Mouse (Mus musculus) embryo, embryonic 10 days (tissue): ENCODE measurements around the gene Scg5.

Experiments
- DNase-seq: peaks from one replicate; pipeline ENCODE4 v3.0.0-alpha.2; 2015; ENCODE audit warnings: low spot score

The Scg5 gene

GRCm38 (mm10) chr2:113828943-113829882 lies at the start of gene Scg5:
Gene Scg5 (minus strand): TSS chr2:113829121.
- peak; percentile 90 for DNase-seq

DNA sequence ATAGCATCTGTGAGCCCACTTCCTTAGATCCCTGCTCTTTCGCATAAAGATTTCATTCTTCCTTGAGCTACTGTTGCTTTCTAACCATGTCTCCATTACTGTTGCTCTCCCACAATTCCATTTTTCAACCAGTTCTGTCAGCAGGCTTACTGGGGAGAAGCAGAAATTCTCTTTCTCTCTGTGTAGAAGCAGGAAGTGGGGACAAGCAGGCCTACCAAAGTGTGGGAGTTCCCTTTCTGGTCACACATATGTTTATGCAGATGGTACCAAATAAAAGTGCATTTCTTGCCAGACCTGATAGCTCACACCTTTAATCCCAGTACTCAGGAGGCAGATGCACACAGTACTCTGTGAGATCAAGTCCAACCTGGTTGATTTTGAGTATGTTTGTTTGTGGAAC lies 41.2 kb upstream of the Scg5 start:
- DNase-seq, result no peak

DNA sequence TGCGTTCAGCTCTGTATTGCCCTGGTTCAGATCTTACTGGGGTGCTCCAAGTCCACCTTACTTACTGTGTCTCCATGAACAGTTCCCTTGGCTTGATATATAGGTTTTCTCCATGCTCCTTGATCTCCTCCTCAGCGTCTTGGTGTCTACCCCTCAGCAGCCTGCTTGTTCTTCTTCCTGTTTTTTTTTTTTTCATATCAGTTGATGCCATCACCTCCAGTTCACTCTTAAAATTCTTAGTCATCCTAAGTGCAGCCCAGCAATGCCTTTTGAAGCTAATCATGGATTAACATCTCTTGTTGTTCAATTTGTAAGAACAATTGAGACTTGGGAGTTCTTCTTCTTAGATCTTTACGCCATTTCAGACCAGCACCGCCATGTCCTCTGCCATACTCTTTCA lies 39.5 kb upstream of the Scg5 start:
- no peak for DNase-seq

DNA sequence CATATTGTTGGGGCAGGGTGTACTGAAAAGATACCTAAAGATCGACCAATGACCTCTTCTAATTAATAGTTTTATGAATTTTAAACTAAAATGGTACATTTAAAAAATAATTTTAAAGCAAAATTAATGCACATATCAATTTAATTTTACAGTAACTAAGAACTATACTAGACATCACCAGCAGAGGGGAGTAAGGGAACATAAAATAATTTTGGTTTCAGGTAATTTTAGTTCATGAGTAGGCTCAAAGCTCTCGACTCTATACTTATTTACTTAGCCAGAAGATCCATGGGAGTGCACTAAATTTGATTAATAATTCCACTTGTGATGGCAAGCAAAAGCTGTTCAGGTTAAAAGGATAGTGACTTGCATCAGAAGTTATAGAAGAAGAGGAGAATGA lies 37.2 kb upstream of the Scg5 start:
- no peak for DNase-seq

DNA sequence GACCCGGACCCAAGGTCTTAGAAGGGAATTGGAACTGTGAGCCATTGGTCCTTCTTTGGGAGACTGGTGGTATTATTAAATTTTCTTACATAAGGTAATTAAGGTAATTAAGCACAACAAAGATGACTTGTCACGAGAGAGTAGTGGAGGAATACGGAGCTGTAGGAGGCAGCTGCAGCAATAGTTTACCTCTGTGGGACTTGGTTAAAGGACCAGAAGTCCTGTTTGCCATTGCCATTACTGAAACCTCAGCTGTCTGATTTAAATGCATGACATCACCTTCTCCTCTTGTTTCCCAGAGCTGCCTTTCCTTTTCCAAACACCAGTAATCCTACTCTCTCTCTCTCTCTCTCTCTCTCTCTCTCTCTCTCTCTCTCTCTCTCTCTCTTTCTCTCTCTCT lies 20.2 kb upstream of the Scg5 start:
- peak; percentile 11 for DNase-seq

DNA sequence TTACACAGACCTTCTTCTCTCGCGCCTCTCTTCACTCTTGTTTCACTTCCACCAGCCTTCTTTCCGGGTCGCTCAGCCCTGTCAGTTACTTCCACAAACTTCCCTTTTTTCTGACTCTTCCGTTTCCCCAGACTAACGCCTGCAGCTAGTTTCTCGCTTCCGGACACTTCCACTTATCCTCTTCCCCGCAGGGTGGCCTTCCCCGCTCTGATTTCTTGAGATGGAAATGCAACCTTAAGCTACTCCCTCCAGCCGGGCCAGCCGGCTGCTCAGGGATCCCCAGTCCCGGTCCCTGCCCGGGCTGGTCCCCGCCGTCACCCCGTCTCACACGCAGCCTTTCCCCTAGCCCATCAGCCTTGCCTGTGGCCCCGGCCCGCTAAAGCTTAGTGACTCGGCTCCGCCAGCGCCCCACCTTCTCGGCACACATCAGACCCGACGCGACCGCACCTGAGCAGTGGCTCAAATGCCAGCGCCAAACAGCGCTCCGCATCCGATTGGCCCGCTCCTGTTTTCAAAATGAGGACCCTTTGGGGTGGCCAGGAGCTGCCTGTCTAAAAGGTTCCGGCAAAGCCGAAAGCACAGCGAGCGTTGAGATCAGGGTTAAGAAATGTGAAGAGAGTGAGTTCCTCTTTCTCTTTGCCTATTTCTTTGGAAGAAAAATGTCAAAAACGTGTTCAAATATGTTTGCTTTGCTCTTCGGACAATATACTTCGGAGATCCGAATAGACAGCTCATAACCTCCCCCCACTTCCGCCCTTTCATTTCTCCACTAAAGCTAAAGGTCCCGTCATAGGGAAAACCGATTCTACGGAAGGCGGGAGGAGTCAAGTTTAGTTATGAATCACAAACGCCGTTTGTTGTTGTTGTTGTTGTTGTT lies 19.6 kb upstream of the Scg5 start, which contains the start of gene Arhgap11a:
TSS of gene Arhgap11a (minus strand) at position 417 of the 877 bp plus-strand sequence.
- peak; percentile 96 for DNase-seq

DNA sequence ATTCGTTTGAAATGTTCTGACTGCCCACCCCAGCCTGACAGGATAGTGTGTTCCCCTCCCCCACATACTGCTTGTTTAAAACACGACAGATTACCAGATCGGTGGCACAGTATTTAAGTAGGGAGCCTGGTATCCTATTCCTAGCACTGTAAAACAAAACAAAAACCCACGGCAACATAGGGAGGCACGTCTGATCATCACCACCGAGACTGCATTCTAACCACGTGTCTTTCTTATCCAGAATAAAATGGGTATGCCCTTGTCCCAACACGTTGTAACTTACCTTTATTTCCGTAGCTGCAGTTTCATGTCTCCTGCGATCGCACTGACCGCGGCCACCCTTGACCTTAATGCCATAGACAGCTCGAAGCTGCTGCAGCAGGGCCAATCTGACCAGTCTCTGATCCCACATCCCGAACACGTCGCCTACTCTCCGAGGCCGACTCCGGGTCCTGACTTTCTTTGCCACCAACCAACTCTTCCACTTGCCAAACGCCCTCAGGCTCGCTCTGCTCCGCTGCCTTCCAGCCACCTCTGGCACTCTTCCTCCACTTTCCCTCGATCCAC lies 18.8 kb upstream of the Scg5 start:
- DNase-seq, result peak; percentile 41

GRCm38 (mm10) chr2:113845081-113845480 lies 16.2 kb upstream of the Scg5 start:
- no peak for DNase-seq

GRCm38 (mm10) chr2:113841656-113842437 lies 12.9 kb upstream of the Scg5 start:
- no peak for DNase-seq

DNA sequence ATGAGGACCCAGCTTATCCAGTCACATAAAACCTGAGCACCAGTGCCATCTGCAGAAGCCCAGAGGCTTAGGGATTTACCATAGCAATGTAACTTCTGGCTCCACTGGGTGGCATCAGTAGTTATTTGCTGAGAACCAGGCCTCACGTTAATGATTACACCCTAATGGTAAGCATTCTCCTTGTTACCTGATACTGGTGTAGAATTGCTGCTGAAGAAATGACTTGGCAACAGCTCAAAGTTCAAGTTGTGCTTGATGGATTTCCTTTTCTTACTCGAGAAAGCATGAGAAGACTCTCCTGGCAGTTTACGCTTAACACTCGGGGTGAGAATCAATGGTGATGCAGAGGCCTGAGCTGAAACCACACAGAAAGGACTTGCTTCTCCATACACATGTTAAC lies 10.6 kb upstream of the Scg5 start:
- DNase-seq, result no peak

GRCm38 (mm10) chr2:113835219-113835618 lies 6.3 kb upstream of the Scg5 start:
- DNase-seq, result no peak

DNA sequence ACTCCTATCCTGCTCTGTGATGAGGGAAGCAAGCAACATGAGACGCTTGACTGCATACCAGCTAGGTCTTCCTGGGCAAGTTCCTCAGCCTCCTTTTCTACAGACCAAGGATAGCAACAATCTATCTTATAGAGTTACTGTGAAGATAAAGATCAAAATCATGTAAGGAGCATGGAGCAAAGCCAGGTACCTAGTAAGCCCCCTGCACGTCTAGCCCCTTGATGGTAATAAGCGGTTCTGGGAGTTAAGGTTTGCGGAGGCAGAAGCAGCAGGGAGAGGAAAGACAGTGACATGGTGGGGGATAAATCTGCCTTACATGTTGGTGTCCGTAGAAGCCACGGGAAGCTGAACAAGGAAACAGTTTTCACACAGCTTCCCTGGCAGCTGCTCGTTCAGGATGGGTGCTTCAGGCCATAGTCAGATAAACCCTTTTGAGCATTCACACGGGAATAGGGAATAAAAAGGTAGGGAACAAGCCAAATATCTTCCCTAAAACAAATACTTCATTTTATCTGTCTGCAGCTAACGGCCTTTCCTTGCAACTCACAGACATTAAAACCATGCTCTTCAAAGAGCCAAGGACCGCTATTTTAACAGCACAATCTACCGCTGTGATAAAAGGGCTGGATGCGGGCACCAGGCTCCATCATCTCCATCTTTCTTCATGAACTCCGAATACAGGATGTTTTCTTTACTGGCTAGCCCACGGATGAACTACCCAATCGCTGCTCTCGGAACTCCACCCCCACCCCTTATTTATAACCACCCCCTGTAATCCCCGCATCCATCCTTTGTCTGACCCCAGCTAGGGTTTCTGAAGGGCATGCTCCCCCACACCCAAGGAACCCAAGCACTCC lies 607 bp downstream of the Scg5 start:
- DNase-seq, result no peak

DNA sequence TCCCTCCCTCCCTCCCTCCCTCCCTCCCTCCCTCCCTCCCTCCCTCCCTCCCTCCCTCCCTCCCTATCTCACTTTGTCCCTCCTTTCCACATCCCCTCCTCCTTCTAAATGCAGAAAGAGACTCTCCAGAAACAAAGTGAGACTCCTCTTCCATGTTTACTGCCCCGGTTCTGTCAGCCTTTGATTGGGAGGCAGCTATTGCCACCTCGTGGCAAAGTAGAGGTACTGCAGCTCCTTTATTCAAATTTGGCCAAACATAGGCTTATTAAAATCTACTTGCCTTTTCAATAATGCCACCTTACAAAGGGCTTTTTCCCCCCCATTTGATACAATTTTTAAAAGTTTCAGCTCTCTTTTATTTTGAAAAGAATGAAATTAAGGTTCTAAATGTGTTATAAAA lies 5.0 kb downstream of the Scg5 start:
- peak; percentile 72 for DNase-seq

GRCm38 (mm10) chr2:113822367-113822766 lies 6.6 kb downstream of the Scg5 start:
- DNase-seq, result no peak

DNA sequence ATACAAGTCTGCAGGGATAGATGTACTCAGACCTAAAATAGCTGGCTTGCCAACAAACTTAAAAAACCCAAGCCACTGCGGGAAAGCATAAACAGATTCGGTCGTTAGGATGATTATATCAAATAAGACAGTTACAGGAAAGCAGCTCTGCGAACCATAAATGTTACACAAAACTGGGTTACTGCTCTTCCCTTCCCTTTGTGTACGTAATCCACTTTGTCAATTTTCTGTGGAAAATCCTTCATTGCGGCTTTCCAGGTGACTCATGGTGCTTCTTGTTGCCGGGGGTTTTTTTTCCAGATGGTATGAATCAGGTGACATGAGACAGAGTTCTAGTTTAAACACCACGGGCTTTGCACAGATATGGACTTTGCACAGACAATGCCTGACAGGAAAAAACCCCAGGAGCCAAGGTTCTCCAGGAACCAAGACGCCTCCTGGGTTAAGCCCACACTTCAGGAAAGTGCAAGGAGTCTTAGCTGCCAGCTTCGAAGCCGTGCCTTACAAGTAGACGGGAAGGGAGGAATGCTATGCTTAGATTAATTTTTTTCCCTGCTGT lies 7.7 kb downstream of the Scg5 start:
- no peak for DNase-seq

DNA sequence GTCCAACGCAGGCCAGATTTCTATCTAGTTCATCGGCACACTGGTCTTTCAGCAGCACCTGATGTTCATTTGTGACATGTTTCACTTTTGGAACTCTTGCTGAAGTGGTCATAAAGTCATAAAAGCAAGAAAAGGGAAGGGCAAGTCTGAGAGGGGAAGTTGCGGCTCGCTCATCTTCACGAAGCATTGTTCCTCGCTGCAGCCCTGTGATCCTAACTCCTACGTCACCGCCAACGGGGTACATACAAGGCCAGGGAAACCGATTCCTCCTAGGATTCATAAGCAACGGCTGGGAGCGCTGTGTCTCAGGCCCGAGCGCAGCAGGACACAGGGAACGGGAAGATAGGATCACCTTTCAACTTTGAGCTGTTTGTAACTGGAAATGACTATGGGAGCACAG lies 8.8 kb downstream of the Scg5 start:
- no peak for DNase-seq

GRCm38 (mm10) chr2:113817681-113818606 lies 11.0 kb downstream of the Scg5 start:
- no peak for DNase-seq

GRCm38 (mm10) chr2:113807640-113808039 lies 21.3 kb downstream of the Scg5 start:
- DNase-seq, result peak; percentile 78
